Mouse (Mus musculus): ENCODE data around the gene Yipf7.

GRCm38 (mm10) chr5:69520661-69521278 is 21.7 kb downstream of the Yipf7 start:
- TF ChIP-seq CTCF (IDR thresholded peaks at IDR 0.05; ENCODE audit: borderline replicate concordance, extremely low read depth, insufficient read depth, insufficient read length) (peak; percentile 78), POLR2A (IDR thresholded peaks at IDR 0.05; ENCODE audit: borderline replicate concordance, extremely low read depth, insufficient read depth, insufficient read length, poor library complexity, severe bottlenecking) (no peak)

All from brain, embryonic 14.5 days (tissue).